Mouse (Mus musculus) bone marrow, adult 2 months (tissue): ENCODE measurements around the gene Rab6b.

ENCODE experiments used
- CTCF ChIP-seq: fragments of 200-500 bp; IDR thresholded peaks from 2 replicates; pipeline ENCODE4 v1.5.1; 2011; ENCODE audit warnings: low read length, control low read depth; ENCODE audit not compliant: control insufficient read depth, insufficient read depth
- POLR2A ChIP-seq: fragments of 200-500 bp; IDR thresholded peaks from 2 replicates; pipeline ENCODE4 v1.6.1; 2011; ENCODE audit warnings: low read depth, mild to moderate bottlenecking, control low read depth, low read length, borderline replicate concordance; ENCODE audit not compliant: control insufficient read depth

DNA sequence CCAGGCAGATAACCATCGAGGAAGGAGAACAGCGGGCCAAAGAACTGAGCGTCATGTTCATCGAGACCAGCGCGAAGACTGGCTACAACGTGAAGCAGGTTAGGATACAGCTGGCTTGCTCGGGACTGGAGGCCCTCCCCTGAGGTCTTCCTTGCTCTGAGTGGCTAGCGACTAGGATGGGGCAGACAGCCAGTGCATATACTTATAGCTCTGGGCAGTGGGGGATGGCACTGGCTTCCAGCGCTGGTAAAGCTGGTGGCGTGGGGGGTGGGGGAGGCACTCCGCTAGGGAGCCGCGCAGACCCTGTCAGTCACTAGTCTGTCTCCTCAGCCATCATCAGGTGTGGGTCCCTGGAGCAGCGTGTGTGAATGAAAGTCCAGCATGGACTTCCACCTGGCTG lies 52.2 kb downstream of the Rab6b start:
- no peak for TF ChIP-seq CTCF
- no peak for TF ChIP-seq POLR2A
